Mouse (Mus musculus): ENCODE results near the gene Lgi1. TPM values are rescaled to one million over a fixed set of nuclear protein-coding genes. Genes with fewer than 3 reads are reported as not detected.

Lgi1 gene
- polyA plus RNA-seq, 1 experiment: 0.02 TPM

- H3K4me1 ChIP-seq (ENCODE audit: control insufficient read depth, insufficient read depth, insufficient read length): no peaks in the 10 kb centered on the region
- 84% methylated on average over 5 of the region's 5 CpGs for WGBS
- no peak overlapping the region for H3K4me3 ChIP-seq (ENCODE audit: extremely low read depth, insufficient read depth, insufficient read length)
- H3K27ac ChIP-seq (ENCODE audit: insufficient read depth, low read length): no peak overlapping the region
- H3K36me3 ChIP-seq (ENCODE audit: control insufficient read depth, insufficient read depth, low read length): no peaks in the 10 kb centered on the region
- no peak for TF ChIP-seq POLR2A (IDR thresholded peaks at IDR 0.05; ENCODE audit: low read depth, low read length)
- no peak for TF ChIP-seq CTCF (IDR thresholded peaks at IDR 0.05; ENCODE audit: extremely low read depth, insufficient read depth, insufficient read length, insufficient replicate concordance)
- no peak for DNase-seq (ENCODE audit: low read depth in 1 of 2, low spot score in 2 of 2)
- H3K27me3 ChIP-seq (ENCODE audit: control insufficient read depth, insufficient read depth, low read length): no peaks in the 10 kb centered on the region
Observed at GRCm38 (mm10) chr19:38261351-38261750, 3.0 kb upstream of the Lgi1 start.

GRCm38 (mm10) chr19:38263829-38264504 is 369 bp upstream of the Lgi1 start:
- H3K4me3 ChIP-seq (ENCODE audit: extremely low read depth, insufficient read depth, insufficient read length): no peak overlapping the region
- no peaks in the 10 kb centered on the region for H3K36me3 ChIP-seq (ENCODE audit: control insufficient read depth, insufficient read depth, low read length)
- H3K27me3 ChIP-seq (ENCODE audit: control insufficient read depth, insufficient read depth, low read length): no peaks in the 10 kb centered on the region
- WGBS: 16% methylated on average over 14 of the region's 14 CpGs
- TF ChIP-seq POLR2A (IDR thresholded peaks at IDR 0.05; ENCODE audit: low read depth, low read length) (no peak), CTCF (IDR thresholded peaks at IDR 0.05; ENCODE audit: extremely low read depth, insufficient read depth, insufficient read length, insufficient replicate concordance) (0 out of 2 replicates have a peak, but pooled peaks have one; percentile 3)
- DNase-seq (ENCODE audit: low read depth in 1 of 2, low spot score in 2 of 2): no peak
- no peak overlapping the region for H3K27ac ChIP-seq (ENCODE audit: insufficient read depth, low read length)
- no peaks in the 10 kb centered on the region for H3K4me1 ChIP-seq (ENCODE audit: control insufficient read depth, insufficient read depth, insufficient read length)

GRCm38 (mm10) chr19:38265767-38266166 is 1.4 kb downstream of the Lgi1 start:
- no peaks in the 10 kb centered on the region for H3K4me1 ChIP-seq (ENCODE audit: control insufficient read depth, insufficient read depth, insufficient read length)
- whole genome bisulfite sequencing: 73% methylated on average over 5 of the region's 5 CpGs
- no peak for DNase-seq (ENCODE audit: low read depth in 1 of 2, low spot score in 2 of 2)
- no peak overlapping the region for H3K27ac ChIP-seq (ENCODE audit: insufficient read depth, low read length)
- H3K36me3 ChIP-seq (ENCODE audit: control insufficient read depth, insufficient read depth, low read length): no peaks in the 10 kb centered on the region
- H3K27me3 ChIP-seq (ENCODE audit: control insufficient read depth, insufficient read depth, low read length): no peaks in the 10 kb centered on the region
- no peak overlapping the region for H3K4me3 ChIP-seq (ENCODE audit: extremely low read depth, insufficient read depth, insufficient read length)
- no peak for TF ChIP-seq POLR2A (IDR thresholded peaks at IDR 0.05; ENCODE audit: low read depth, low read length)
- TF ChIP-seq CTCF (IDR thresholded peaks at IDR 0.05; ENCODE audit: extremely low read depth, insufficient read depth, insufficient read length, insufficient replicate concordance): no peak

- Histone ChIP-seq H3K27me3 (ENCODE audit: control insufficient read depth, insufficient read depth, low read length) (peaks cover 1% of the 10 kb centered on the region; the same call in 1 of the 2 replicates), H3K27ac (ENCODE audit: insufficient read depth, low read length) (no peak overlapping the region), H3K36me3 (ENCODE audit: control insufficient read depth, insufficient read depth, low read length) (no peaks in the 10 kb centered on the region), H3K4me3 (ENCODE audit: extremely low read depth, insufficient read depth, insufficient read length) (no peak overlapping the region), H3K4me1 (ENCODE audit: control insufficient read depth, insufficient read depth, insufficient read length) (no peaks in the 10 kb centered on the region)
- TF ChIP-seq POLR2A (IDR thresholded peaks at IDR 0.05; ENCODE audit: low read depth, low read length): no peak
- TF ChIP-seq CTCF (IDR thresholded peaks at IDR 0.05; ENCODE audit: extremely low read depth, insufficient read depth, insufficient read length, insufficient replicate concordance): no peak
- 84% methylated on average over 5 of the region's 5 CpGs for WGBS
- DNase-seq (ENCODE audit: low read depth in 1 of 2, low spot score in 2 of 2): no peak
Observed at GRCm38 (mm10) chr19:38267469-38267868, 3.1 kb downstream of the Lgi1 start.

DNA sequence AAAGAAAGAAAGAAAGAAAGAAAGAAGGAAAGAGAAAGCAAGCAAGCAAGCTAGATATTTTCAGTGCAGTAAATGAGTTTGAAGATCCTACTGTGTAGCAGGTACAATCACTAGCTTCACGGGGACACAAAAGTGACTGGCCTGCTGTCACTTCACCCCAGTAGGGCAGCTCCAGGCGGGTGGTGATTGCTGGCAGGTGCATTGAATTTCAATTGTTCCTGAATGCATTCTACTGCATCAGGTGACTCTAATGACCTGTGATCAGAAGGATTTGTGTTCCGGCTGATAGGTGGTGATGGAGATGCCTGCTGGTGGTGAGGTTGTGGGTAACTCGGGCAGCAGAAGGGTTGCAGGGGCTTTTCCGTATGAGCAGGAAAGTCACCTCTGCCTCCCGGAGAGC is 6.7 kb downstream of the Lgi1 start:
- H3K4me3 ChIP-seq (ENCODE audit: extremely low read depth, insufficient read depth, insufficient read length): no peak overlapping the region
- no peak for DNase-seq (ENCODE audit: low read depth in 1 of 2, low spot score in 2 of 2)
- TF ChIP-seq POLR2A (IDR thresholded peaks at IDR 0.05; ENCODE audit: low read depth, low read length): no peak
- H3K36me3 ChIP-seq (ENCODE audit: control insufficient read depth, insufficient read depth, low read length): no peaks in the 10 kb centered on the region
- 18% methylated on average over 6 of the region's 6 CpGs for WGBS
- H3K27ac ChIP-seq (ENCODE audit: insufficient read depth, low read length): no peak overlapping the region
- H3K27me3 ChIP-seq (ENCODE audit: control insufficient read depth, insufficient read depth, low read length): peaks cover 1% of the 10 kb centered on the region; the same call in 1 of the 2 replicates
- no peaks in the 10 kb centered on the region for H3K4me1 ChIP-seq (ENCODE audit: control insufficient read depth, insufficient read depth, insufficient read length)

- H3K27ac ChIP-seq (ENCODE audit: insufficient read depth, low read length): no peak overlapping the region
- H3K4me3 ChIP-seq (ENCODE audit: extremely low read depth, insufficient read depth, insufficient read length): no peak overlapping the region
- 83% methylated on average over 7 of the region's 7 CpGs for WGBS
- no peaks in the 10 kb centered on the region for H3K36me3 ChIP-seq (ENCODE audit: control insufficient read depth, insufficient read depth, low read length)
- TF ChIP-seq CTCF (IDR thresholded peaks at IDR 0.05; ENCODE audit: extremely low read depth, insufficient read depth, insufficient read length, insufficient replicate concordance): no peak
- TF ChIP-seq POLR2A (IDR thresholded peaks at IDR 0.05; ENCODE audit: low read depth, low read length): no peak
- DNase-seq (ENCODE audit: low read depth in 1 of 2, low spot score in 2 of 2): no peak
- H3K4me1 ChIP-seq (ENCODE audit: control insufficient read depth, insufficient read depth, insufficient read length): no peaks in the 10 kb centered on the region
- H3K27me3 ChIP-seq (ENCODE audit: control insufficient read depth, insufficient read depth, low read length): peaks cover 1% of the 10 kb centered on the region; the same call in 1 of the 2 replicates
Observed at GRCm38 (mm10) chr19:38273820-38274219, 9.5 kb downstream of the Lgi1 start.

DNA sequence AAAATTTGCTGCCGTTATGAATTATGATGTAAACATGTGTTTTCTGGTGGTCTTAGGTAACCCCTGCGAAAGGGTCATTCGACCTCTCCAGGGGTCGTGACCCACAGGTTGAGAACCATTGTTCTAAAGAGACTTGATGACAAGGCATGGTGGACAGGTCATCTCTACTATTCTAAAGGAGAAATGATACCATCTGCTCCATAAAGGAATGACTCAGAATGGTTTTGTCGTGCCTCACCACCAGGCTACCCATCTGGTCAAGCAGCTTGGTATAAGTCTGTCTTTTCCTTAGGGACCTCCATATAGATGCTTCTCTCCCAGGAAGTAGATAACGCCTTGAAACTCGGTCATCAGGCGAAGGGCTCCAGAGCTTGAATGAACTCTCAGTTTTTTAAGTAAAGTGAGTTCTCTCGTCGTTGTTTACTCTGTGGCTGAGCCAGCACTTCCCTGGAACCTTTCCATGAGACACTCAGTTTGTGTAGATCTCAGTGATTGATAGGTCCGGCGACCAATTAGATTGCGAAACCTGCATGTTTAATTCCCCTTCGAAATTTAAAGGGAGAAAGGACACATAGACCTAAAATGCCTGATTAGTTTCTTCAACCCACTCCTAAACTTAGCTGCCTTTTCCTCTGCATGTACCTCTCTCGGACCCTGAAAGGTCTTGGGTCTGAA is 10.5 kb downstream of the Lgi1 start:
- Histone ChIP-seq H3K36me3 (ENCODE audit: control insufficient read depth, insufficient read depth, low read length) (no peaks in the 10 kb centered on the region), H3K4me1 (ENCODE audit: control insufficient read depth, insufficient read depth, insufficient read length) (no peaks in the 10 kb centered on the region), H3K4me3 (ENCODE audit: extremely low read depth, insufficient read depth, insufficient read length) (no peak overlapping the region), H3K27ac (ENCODE audit: insufficient read depth, low read length) (no peak overlapping the region), H3K27me3 (ENCODE audit: control insufficient read depth, insufficient read depth, low read length) (peaks cover 1% of the 10 kb centered on the region; the same call in 1 of the 2 replicates)
- DNase-seq (ENCODE audit: low read depth in 1 of 2, low spot score in 2 of 2): no peak
- no peak for TF ChIP-seq POLR2A (IDR thresholded peaks at IDR 0.05; ENCODE audit: low read depth, low read length)
- 82% methylated on average over 15 of the region's 15 CpGs for WGBS

Data from spleen, adult 2 months (tissue).